8 mouse cellular contexts compared by ENCODE assay signal in the genomic region with DNA sequence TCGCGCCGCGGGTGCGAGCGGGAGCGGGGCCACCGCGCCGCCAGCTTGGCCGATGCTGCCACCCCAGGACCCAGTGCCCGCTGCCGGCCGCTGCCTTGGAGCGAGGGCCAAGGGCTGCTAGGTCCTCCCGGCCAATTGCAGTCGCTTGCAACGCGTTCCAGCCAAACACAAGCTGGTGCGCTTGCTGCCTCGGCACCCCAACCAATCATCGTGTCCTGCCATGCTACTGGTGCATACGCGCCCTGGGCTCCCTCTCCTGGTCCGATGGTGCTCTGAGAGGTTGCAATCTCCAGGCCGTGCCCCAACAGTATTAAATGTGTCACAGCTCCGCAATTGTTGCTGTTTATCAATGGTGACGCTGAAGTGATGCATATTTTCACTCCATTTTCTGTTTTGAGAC. TPM values are rescaled to one million over a fixed set of nuclear protein-coding genes. Genes with fewer than 3 reads are reported as not detected.
DNase-seq lines count a peak whose midpoint lies in the region; ATAC-seq and TF ChIP-seq lines count a peak whose summit lies in the region.

No protein-coding gene starts in this region.

- peak; percentile 92 to 94 for DNase-seq in heart, postnatal 10 days
- DNase-seq in large intestine, adult 2 months (ENCODE audit: low read depth, low spot score) = peak; percentile 82
- DNase-seq in telencephalon, adult 2 months (ENCODE audit: low read depth, low spot score) = peak; percentile 76

- H3K9me3 ChIP-seq in ES-Bruce4 (replicated peaks; ENCODE audit: control insufficient read depth, insufficient read depth, low read length, poor library complexity, severe bottlenecking) = no peaks in the 10 kb centered on the region
- H3K9me3 ChIP-seq in forebrain, embryonic 13.5 days (replicated peaks) = no peaks in the 10 kb centered on the region
- no peaks in the 10 kb centered on the region for H3K9me3 ChIP-seq in liver, embryonic 16.5 days (replicated peaks; ENCODE audit: control insufficient read depth, low read length)
- H3K9me3 ChIP-seq in neural tube, embryonic 13.5 days = no peaks in the 10 kb centered on the region

- peaks cover 9% of the 10 kb centered on the region for H3K4me1 ChIP-seq in ES-Bruce4 (ENCODE audit: control insufficient read depth, insufficient read depth, low read length)
- peaks cover 6% of the 10 kb centered on the region for H3K4me1 ChIP-seq in forebrain, embryonic 13.5 days
- peaks cover 2% of the 10 kb centered on the region for H3K4me1 ChIP-seq in liver, embryonic 16.5 days (ENCODE audit: control insufficient read depth, low read depth, low read length)
- H3K4me1 ChIP-seq in neural tube, embryonic 13.5 days (replicated peaks) = peaks cover 16% of the 10 kb centered on the region

- H3K9ac ChIP-seq in ES-Bruce4 (ENCODE audit: low read depth, poor library complexity, severe bottlenecking) = peak overlapping the region; percentile 76
- H3K9ac ChIP-seq in forebrain, embryonic 13.5 days = peak overlapping the region; percentile 71
- H3K9ac ChIP-seq in liver, embryonic 16.5 days (ENCODE audit: low read depth, low read length) = peak overlapping the region; percentile 12; the same call in 1 of the 2 replicates
- peak overlapping the region; percentile 78 for H3K9ac ChIP-seq in neural tube, embryonic 13.5 days

- peak; percentile 100 for ATAC-seq in cerebellum, adult (ENCODE audit: insufficient number of reproducible peaks, low FRiP score, low TSS enrichment)
- ATAC-seq in forebrain, embryonic 13.5 days = peak; percentile 98
- ATAC-seq in liver, embryonic 16.5 days (ENCODE audit: low read depth) = peak; percentile 92
- peak; percentile 96 for ATAC-seq in neural tube, embryonic 13.5 days (ENCODE audit: low read depth)

- WGBS in forebrain, embryonic 13.5 days = 1% methylated on average over 28 of the region's 28 CpGs
- under 1% methylated on average over 28 of the region's 28 CpGs for WGBS in large intestine, adult 2 months
- under 1% methylated on average over 26 of the region's 28 CpGs for WGBS in liver, embryonic 16.5 days (ENCODE audit: insufficient replicate concordance)
- WGBS in neural tube, embryonic 13.5 days = under 1% methylated on average over 27 of the region's 28 CpGs

- no peaks in the 10 kb centered on the region for H3K36me3 ChIP-seq in ES-Bruce4 (ENCODE audit: control insufficient read depth, insufficient read depth, low read length, poor library complexity, severe bottlenecking)
- H3K36me3 ChIP-seq in forebrain, embryonic 13.5 days (ENCODE audit: poor library complexity, severe bottlenecking) = no peaks in the 10 kb centered on the region
- no peaks in the 10 kb centered on the region for H3K36me3 ChIP-seq in liver, embryonic 16.5 days (ENCODE audit: control insufficient read depth, insufficient read depth)
- H3K36me3 ChIP-seq in neural tube, embryonic 13.5 days = no peaks in the 10 kb centered on the region

- no peak overlapping the region for H3K27ac ChIP-seq in ES-Bruce4 (ENCODE audit: insufficient read depth, low read length)
- no peak overlapping the region for H3K27ac ChIP-seq in forebrain, embryonic 13.5 days
- H3K27ac ChIP-seq in liver, embryonic 16.5 days (ENCODE audit: low read length) = no peak overlapping the region
- peak overlapping the region; percentile 64 for H3K27ac ChIP-seq in neural tube, embryonic 13.5 days (replicated peaks)

- intact Hi-C loops in heart, postnatal 10 days (cut with DNase I) = no loop called here

- peak overlapping the region; percentile 100 for H3K4me2 ChIP-seq in forebrain, embryonic 13.5 days
- peak overlapping the region; percentile 88 for H3K4me2 ChIP-seq in liver, embryonic 16.5 days (ENCODE audit: low read depth, low read length)
- H3K4me2 ChIP-seq in neural tube, embryonic 13.5 days = peak overlapping the region; percentile 94

- TF ChIP-seq CTCF in ES-Bruce4 (IDR thresholded peaks at IDR 0.05; ENCODE audit: low read depth, low read length) = peak; percentile 92

- no peak for TF ChIP-seq POLR2A in ES-Bruce4 (IDR thresholded peaks at IDR 0.05; ENCODE audit: insufficient read depth, low read length)

- TF ChIP-seq EP300 in ES-Bruce4 (IDR thresholded peaks at IDR 0.05; ENCODE audit: insufficient read depth, low read depth, low read length) = 0 out of 2 replicates have a peak, but pooled peaks have one; percentile 43

- H3K4me3 ChIP-seq in ES-Bruce4 (ENCODE audit: low read depth, low read length) = peak overlapping the region; percentile 61
- peak overlapping the region; percentile 73 for H3K4me3 ChIP-seq in forebrain, embryonic 13.5 days
- peak overlapping the region; percentile 63 for H3K4me3 ChIP-seq in liver, embryonic 16.5 days (ENCODE audit: low read depth, low read length)
- peak overlapping the region; percentile 78 for H3K4me3 ChIP-seq in neural tube, embryonic 13.5 days

- H3K27me3 ChIP-seq in ES-Bruce4 (ENCODE audit: control insufficient read depth, insufficient read depth, low read length, poor library complexity, severe bottlenecking) = no peaks in the 10 kb centered on the region
- H3K27me3 ChIP-seq in forebrain, embryonic 13.5 days = peaks cover 58% of the 10 kb centered on the region
- H3K27me3 ChIP-seq in liver, embryonic 16.5 days (ENCODE audit: control insufficient read depth, insufficient read depth, low read depth, low read length) = peaks cover 50% of the 10 kb centered on the region
- H3K27me3 ChIP-seq in neural tube, embryonic 13.5 days = peaks cover 49% of the 10 kb centered on the region

RNA-seq across cellular contexts. Expression of gene Cldn9, which starts 16.3 kb away (rescaled TPM):
- polyA plus RNA-seq in ES-Bruce4 (2011; ENCODE audit: insufficient read depth, insufficient read length, low read depth, missing spikeins) = 1.7 and 2.9 TPM in 2 replicates
- polyA plus RNA-seq in forebrain, embryonic 13.5 days (2015; fragmentation: Nextera tagmentation; extraction: Ambion mirVana) = 2.0 and 3.3 TPM in 2 replicates
- not detected for total RNA-seq in heart, postnatal 10 days (2021)
- 0.15 TPM in 1 of 2 replicates, not detected in the other for polyA plus RNA-seq in large intestine, adult 2 months (2012; rRNA removed)
- 0.18 TPM in 1 of 2 replicates, not detected in the other for polyA plus RNA-seq in liver, embryonic 16.5 days (2015; fragmentation: Nextera tagmentation; extraction: Ambion mirVana)
- 1.2 and 1.3 TPM in 2 replicates for polyA plus RNA-seq in neural tube, embryonic 13.5 days (2015; fragmentation: Nextera tagmentation; extraction: Ambion mirVana)

RNA-seq across cellular contexts. Expression of gene Cldn6, which starts 21.0 kb away (rescaled TPM):
- 300 and 333 TPM in 2 replicates for polyA plus RNA-seq in ES-Bruce4 (2011; ENCODE audit: insufficient read depth, insufficient read length, low read depth, missing spikeins)
- polyA plus RNA-seq in forebrain, embryonic 13.5 days (2015; fragmentation: Nextera tagmentation; extraction: Ambion mirVana) = 0.30 and 0.50 TPM in 2 replicates
- not detected for total RNA-seq in heart, postnatal 10 days (2021)
- not detected in 2 replicates for polyA plus RNA-seq in large intestine, adult 2 months (2012; rRNA removed)
- 1.2 and 1.4 TPM in 2 replicates for polyA plus RNA-seq in liver, embryonic 16.5 days (2015; fragmentation: Nextera tagmentation; extraction: Ambion mirVana)
- 0.53 and 1.2 TPM in 2 replicates for polyA plus RNA-seq in neural tube, embryonic 13.5 days (2015; fragmentation: Nextera tagmentation; extraction: Ambion mirVana)

RNA-seq across cellular contexts. Expression of gene 1520401A03Rik, which starts 22.5 kb away (rescaled TPM):
- 3.6 and 4.1 TPM in 2 replicates for polyA plus RNA-seq in ES-Bruce4 (2011; ENCODE audit: insufficient read depth, insufficient read length, low read depth, missing spikeins)
- polyA plus RNA-seq in forebrain, embryonic 13.5 days (2015; fragmentation: Nextera tagmentation; extraction: Ambion mirVana) = not detected in 2 replicates
- not detected for total RNA-seq in heart, postnatal 10 days (2021)
- polyA plus RNA-seq in large intestine, adult 2 months (2012; rRNA removed) = 0.02 and 0.03 TPM in 2 replicates
- 0.04 and 0.14 TPM in 2 replicates for polyA plus RNA-seq in liver, embryonic 16.5 days (2015; fragmentation: Nextera tagmentation; extraction: Ambion mirVana)
- 0.36 and 0.54 TPM in 2 replicates for polyA plus RNA-seq in neural tube, embryonic 13.5 days (2015; fragmentation: Nextera tagmentation; extraction: Ambion mirVana)

RNA-seq across cellular contexts. Expression of gene Tnfrsf12a, which starts 22.8 kb away (rescaled TPM):
- 51.7 and 61.7 TPM in 2 replicates for polyA plus RNA-seq in ES-Bruce4 (2011; ENCODE audit: insufficient read depth, insufficient read length, low read depth, missing spikeins)
- 3.8 and 5.5 TPM in 2 replicates for polyA plus RNA-seq in forebrain, embryonic 13.5 days (2015; fragmentation: Nextera tagmentation; extraction: Ambion mirVana)
- 100 to 1,000 TPM; 138 to 142 TPM for total RNA-seq in heart, postnatal 10 days (2021)
- 8.1 and 8.4 TPM in 2 replicates for polyA plus RNA-seq in large intestine, adult 2 months (2012; rRNA removed)
- 7.0 and 8.6 TPM in 2 replicates for polyA plus RNA-seq in liver, embryonic 16.5 days (2015; fragmentation: Nextera tagmentation; extraction: Ambion mirVana)
- polyA plus RNA-seq in neural tube, embryonic 13.5 days (2015; fragmentation: Nextera tagmentation; extraction: Ambion mirVana) = 4.7 and 5.4 TPM in 2 replicates

RNA-seq across cellular contexts. Expression of gene Pkmyt1, which starts 26.1 kb away (rescaled TPM):
- polyA plus RNA-seq in ES-Bruce4 (2011; ENCODE audit: insufficient read depth, insufficient read length, low read depth, missing spikeins) = 26.5 and 27.7 TPM in 2 replicates
- polyA plus RNA-seq in forebrain, embryonic 13.5 days (2015; fragmentation: Nextera tagmentation; extraction: Ambion mirVana) = 36.7 and 41.0 TPM in 2 replicates
- 1 to 10 TPM; 7.7 to 9.3 TPM for total RNA-seq in heart, postnatal 10 days (2021)
- polyA plus RNA-seq in large intestine, adult 2 months (2012; rRNA removed) = 41.2 and 45.7 TPM in 2 replicates
- polyA plus RNA-seq in liver, embryonic 16.5 days (2015; fragmentation: Nextera tagmentation; extraction: Ambion mirVana) = 24.9 and 26.0 TPM in 2 replicates
- polyA plus RNA-seq in neural tube, embryonic 13.5 days (2015; fragmentation: Nextera tagmentation; extraction: Ambion mirVana) = 13.9 and 16.7 TPM in 2 replicates

Comparison
In these comparisons a context has a peak if more than half of its experiments do, and no peak if none do; other contexts are left out.
1. H3K9ac ChIP-seq: peak in every context shown above with its lines; median percentile 78 in neural tube, embryonic 13.5 days; 76 in ES-Bruce4; 71 in forebrain, embryonic 13.5 days; 12 in liver, embryonic 16.5 days.
2. RNA of gene Cldn6, which starts 21.0 kb away (polyA plus RNA-seq): 300 to 333 TPM in ES-Bruce4; 1.2 to 1.4 TPM in liver, embryonic 16.5 days, 0.53 to 1.2 TPM in neural tube, embryonic 13.5 days, 0.30 to 0.50 TPM in forebrain, embryonic 13.5 days and not detected in large intestine, adult 2 months; every median in the first group is over 100 times any median in the second.
3. Peak in every context shown above with its lines, with median percentiles within 50 percentile points of each other: H3K4me3 ChIP-seq, ATAC-seq, H3K4me2 ChIP-seq and DNase-seq.